Mouse (Mus musculus) ES-E14 (cell line): ENCODE results near the gene Kxd1.

Experiments used
- HCFC1 ChIP-seq: IDR thresholded peaks from 2 replicates; pipeline ENCODE4 v1.6.1; 2012; ENCODE audit warnings: low read length, inconsistent platforms, borderline replicate concordance; ENCODE audit not compliant: insufficient read depth
- MAFK ChIP-seq: IDR thresholded peaks from 2 replicates; pipeline ENCODE4 v1.6.1; 2014; ENCODE audit warnings: mild to moderate bottlenecking, low read depth, low read length, inconsistent platforms; ENCODE audit not compliant: insufficient read depth
- ZC3H11A ChIP-seq: IDR thresholded peaks from 2 replicates; pipeline ENCODE4 v1.6.1; 2012; ENCODE audit warnings: low read depth, mild to moderate bottlenecking, inconsistent platforms, low read length, borderline replicate concordance

- TF ChIP-seq ZC3H11A = no peak
- no peak for TF ChIP-seq HCFC1
- no peak for TF ChIP-seq MAFK
Measured at GRCm38 (mm10) chr8:70469295-70469916, 58.4 kb downstream of the Kxd1 start.
